Mouse (Mus musculus) liver, postnatal 0 days (tissue): ENCODE measurements around the gene Vps11.
A peak's percentile ranks its signal among the peaks of the same experiment; 100 is the strongest.

Source experiments
- CTCF ChIP-seq: sonication (generic); IDR thresholded peaks from 2 replicates; pipeline ENCODE4 v1.5.1; 2016; ENCODE audit warnings: antibody characterized with exemption, low read depth
- EP300 ChIP-seq: IDR thresholded peaks from 2 replicates; pipeline ENCODE4 v1.6.1; 2016; ENCODE audit warnings: antibody characterized with exemption, low read depth, mild to moderate bottlenecking

DNA sequence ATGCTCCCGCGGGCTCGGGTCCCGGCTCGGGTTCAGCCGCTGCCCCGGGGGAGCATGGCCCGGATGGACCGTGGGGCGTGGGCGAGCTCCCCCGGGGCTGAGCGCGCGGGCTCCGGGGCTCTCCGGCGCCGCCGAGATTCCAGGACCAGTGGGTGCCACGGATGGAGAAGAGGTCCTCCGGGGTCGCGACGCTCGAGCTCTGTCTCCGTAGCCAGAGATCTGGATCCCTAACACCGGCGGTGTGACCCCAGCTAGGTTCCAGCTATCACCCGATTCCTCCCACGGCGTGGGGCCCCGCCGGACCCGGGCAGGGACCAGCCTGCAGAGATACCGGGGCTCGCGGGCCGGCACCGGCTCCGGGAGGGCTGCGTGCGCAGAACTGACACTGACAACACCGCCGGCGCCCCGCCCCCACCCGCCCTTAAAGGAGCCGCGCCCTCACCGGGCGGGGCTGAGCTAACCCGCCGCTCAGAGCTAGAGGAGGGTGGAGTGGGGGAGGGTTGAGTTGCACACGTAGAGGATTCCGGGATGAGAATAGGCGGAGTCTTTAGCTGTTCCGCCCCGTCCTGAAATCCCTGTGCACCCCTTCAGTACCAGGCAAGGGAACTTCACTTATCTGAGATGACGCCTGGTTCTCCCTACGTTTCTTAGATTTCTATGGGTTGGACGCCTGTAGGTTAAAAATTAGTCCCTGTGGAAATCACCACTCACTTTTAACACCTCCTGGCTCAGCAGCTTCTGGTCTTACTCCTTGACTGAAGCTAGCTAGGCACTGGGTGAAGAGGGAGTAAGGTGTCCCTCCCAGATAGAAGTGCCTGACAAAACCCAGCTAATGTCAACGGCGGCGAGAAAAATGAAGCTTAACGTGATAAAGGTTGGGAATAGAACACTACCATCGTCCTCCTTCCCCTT lies 41.3 kb downstream of the Vps11 start, which contains the start of gene C2cd2l:
- TF ChIP-seq CTCF (no peak), EP300 (peak; percentile 56; the same call in 1 of the 2 replicates)
